In the genomic region with DNA sequence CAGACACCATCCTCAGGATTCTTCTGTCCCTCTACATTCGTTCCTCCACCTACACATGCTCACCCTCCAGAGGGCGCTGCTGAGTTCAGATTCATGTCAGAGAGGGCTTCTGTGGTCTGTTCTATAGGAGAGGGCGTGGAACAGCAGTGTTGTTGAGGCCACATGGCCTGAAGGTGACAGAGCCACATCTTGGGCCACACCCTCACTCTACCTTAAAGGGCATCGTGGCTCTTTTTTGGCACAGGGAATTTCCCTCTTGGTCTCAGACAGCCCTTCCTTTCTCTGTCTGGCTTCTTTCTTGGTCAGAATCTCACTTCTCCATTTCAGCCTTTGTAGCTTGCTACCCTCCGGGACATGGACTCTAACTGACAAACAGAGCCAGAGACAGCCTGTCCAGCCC, we compare ENCODE assay signal across 8 mouse cellular contexts. TPM values are rescaled to one million over a fixed set of nuclear protein-coding genes. Genes with fewer than 3 reads are reported as not detected.
DNase-seq lines count a peak whose midpoint lies in the region; ATAC-seq lines count a peak whose summit lies in the region.

No protein-coding gene starts in this region.

- peak; percentile 86 to 89 for DNase-seq in CD8-positive naive resting alpha-beta T cell, adult 2 months (ENCODE audit: low read depth in 2 of 2, low spot score in 2 of 2)
- peak; percentile 78 to 79 for DNase-seq in cerebellum, postnatal 36 days
- DNase-seq in kidney, postnatal 4 days: peak; percentile 90
- peak; percentile 81 for DNase-seq in lung, adult 18-20 months
- peak; percentile 62 for DNase-seq in right cerebral cortex, postnatal 25 days

- ATAC-seq in activated CD4-positive, CD25-positive, alpha-beta regulatory T cell, adult 4 months: peak; percentile 97
- peak; percentile 86 for ATAC-seq in granulocyte monocyte progenitor cell, adult 5-6 weeks (replicated peaks; ENCODE audit: poor library complexity, severe bottlenecking)
- ATAC-seq in erythroid progenitor cell, adult 5-6 weeks (replicated peaks; ENCODE audit: low FRiP score, poor library complexity, severe bottlenecking): no peak; the same call in 1 of the 2 replicates

RNA-seq across cellular contexts. Expression of a gene that starts 43.1 kb away (rescaled TPM):
- polyA plus RNA-seq in activated CD4-positive, CD25-positive, alpha-beta regulatory T cell, adult 4 months (2017; shearing (Covaris generic)): 1 to 10 TPM; 2.6 to 5.3 TPM
- total RNA-seq in granulocyte monocyte progenitor cell, adult 5-6 weeks (2014; fragmentation: Nextera tagmentation): not detected in 2 replicates
- not detected in 2 replicates for total RNA-seq in granulocyte monocyte progenitor cell, adult 5-6 weeks (2017)
- total RNA-seq in erythroid progenitor cell, adult 5-6 weeks (2015; ENCODE audit: low replicate concordance): not detected in 2 replicates
- not detected in 2 replicates for total RNA-seq in erythroid progenitor cell, adult 5-6 weeks (2017; ENCODE audit: low replicate concordance)
